Mouse (Mus musculus) midbrain, embryonic 16.5 days (tissue): ENCODE data around the gene Pianp. TPM values are rescaled to one million over a fixed set of nuclear protein-coding genes. Genes with fewer than 3 reads are reported as not detected.

Experiments used
- ATAC-seq: fragments of 200-750 bp; cut with Nextera tagmentation; 2 replicates; pipeline ENCODE4 v1.8.0; 2017; ENCODE audit warnings: moderate TSS enrichment
- H3K27ac ChIP-seq: fragments of 300-500 bp; sonication (generic); 2 replicates; pipeline ENCODE4 v1.5.1; 2014; ENCODE audit warnings: mild to moderate bottlenecking, low read length, mixed read lengths
- H3K27me3 ChIP-seq: fragments of 300-500 bp; sonication (generic); 2 replicates; pipeline ENCODE4 v1.6.1; 2014; ENCODE audit warnings: low read depth, low read length, mixed read lengths; ENCODE audit not compliant: control insufficient read depth, insufficient read depth
- H3K36me3 ChIP-seq: fragments of 300-500 bp; sonication (generic); 2 replicates; pipeline ENCODE4 v1.6.1; 2014; ENCODE audit warnings: mild to moderate bottlenecking, low read length, moderate library complexity, mixed read lengths; ENCODE audit not compliant: control insufficient read depth, insufficient read depth
- H3K4me1 ChIP-seq: fragments of 300-500 bp; sonication (generic); 2 replicates; pipeline ENCODE4 v1.6.1; 2014; ENCODE audit warnings: mild to moderate bottlenecking, low read length, mixed read lengths; ENCODE audit not compliant: control insufficient read depth, insufficient read depth
- H3K4me2 ChIP-seq: fragments of 300-500 bp; sonication (generic); 2 replicates; pipeline ENCODE4 v1.6.1; 2014; ENCODE audit warnings: mild to moderate bottlenecking, low read length, mixed read lengths
- H3K4me3 ChIP-seq: fragments of 300-500 bp; sonication (generic); 2 replicates; pipeline ENCODE4 v1.5.1; 2014; ENCODE audit warnings: low read depth, mild to moderate bottlenecking, low read length, moderate library complexity, mixed read lengths
- H3K9ac ChIP-seq: fragments of 300-500 bp; sonication (generic); 2 replicates; pipeline ENCODE4 v1.6.1; 2014; ENCODE audit warnings: low read depth, low read length, mixed read lengths
- H3K9me3 ChIP-seq: fragments of 300-500 bp; sonication (generic); replicated peaks from 2 replicates; pipeline ENCODE4 v1.6.1; 2014; ENCODE audit warnings: mild to moderate bottlenecking, low read length, mixed read lengths; ENCODE audit not compliant: control insufficient read depth, poor library complexity, severe bottlenecking
- WGBS: fragments of 180-500 bp; shearing (Covaris S2); extraction: QIAGEN DNeasy Blood & Tissue Kit; methylation state at CpG from one replicate; pipeline ENCODE4 v1.1.7; 2014; 5-methylcytosine and 5-hydroxymethylcytosine counted together
- polyA plus RNA-seq: library from polyadenylated mRNA; unstranded; fragments of >200 nt; fragmentation: Nextera tagmentation; extraction: Ambion mirVana; gene quantifications from 2 replicates; pipeline ENCODE4 v1.2.1, GENCODE M21; 2015

Pianp gene
- polyA plus RNA-seq, 1 experiment from 2014 or later: 87.1 TPM

DNA sequence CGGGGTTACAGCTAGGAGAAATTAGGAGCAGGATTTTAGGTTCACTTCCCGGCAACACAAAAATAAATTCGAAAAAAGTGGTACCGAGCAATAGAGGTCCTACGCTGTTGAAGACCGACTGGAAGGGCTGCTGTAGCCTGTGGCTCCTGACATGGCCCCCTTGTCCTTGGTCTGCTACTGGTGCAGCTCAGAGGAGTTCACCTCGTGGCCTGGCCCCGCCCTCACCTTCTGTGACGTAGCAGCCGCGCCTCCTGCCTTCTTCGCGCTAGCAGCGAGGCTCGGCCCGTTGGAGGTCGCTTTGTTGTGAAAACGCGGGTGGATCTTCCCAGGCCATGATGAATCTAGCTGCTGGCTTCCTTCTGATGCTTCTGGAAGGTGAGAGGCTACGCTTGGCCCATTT lies 53.2 kb downstream of the Pianp start, which contains the start of gene Acrbp:
Acrbp (plus strand) TSS at position 12 of the 400 bp plus-strand sequence.
- no peak within 1 kb of the TSS for H3K4me3 ChIP-seq
- WGBS: 37% methylated on average over 20 of the region's 20 CpGs
- H3K36me3 ChIP-seq: peaks cover 43% of the 10 kb centered on the region
- H3K4me2 ChIP-seq: no peak within 1 kb of the TSS
- no peaks in the 10 kb centered on the region for H3K27me3 ChIP-seq
- H3K27ac ChIP-seq: no peak within 1 kb of the TSS
- no peaks in the 10 kb centered on the region for H3K9me3 ChIP-seq
- ATAC-seq: no peak
- no peaks in the 10 kb centered on the region for H3K4me1 ChIP-seq
- H3K9ac ChIP-seq: no peak within 1 kb of the TSS

DNA sequence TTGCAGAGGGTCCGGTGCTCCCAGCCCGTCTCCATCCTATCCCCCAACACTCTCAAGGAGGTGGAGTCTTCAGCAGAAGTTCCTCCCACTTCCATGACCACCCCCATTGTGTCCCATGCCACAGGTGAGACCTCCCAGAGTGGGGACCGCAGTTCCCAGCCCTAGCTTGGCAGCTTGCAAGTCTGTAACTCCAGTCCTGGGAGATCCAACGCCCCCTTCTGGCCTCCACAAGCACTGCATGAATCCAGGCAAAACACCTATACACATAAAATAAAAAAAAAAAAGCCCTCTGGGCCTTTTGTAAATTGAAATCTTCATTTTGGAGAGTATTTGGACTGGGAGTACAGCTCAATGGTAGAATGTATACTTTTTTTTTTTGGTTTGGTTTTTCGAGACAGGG lies 54.7 kb downstream of the Pianp start:
- Histone ChIP-seq H3K9me3 (no peaks in the 10 kb centered on the region), H3K27me3 (no peaks in the 10 kb centered on the region), H3K27ac (no peak overlapping the region), H3K4me1 (no peaks in the 10 kb centered on the region), H3K4me2 (no peak overlapping the region), H3K9ac (no peak overlapping the region), H3K4me3 (no peak overlapping the region), H3K36me3 (peaks cover 40% of the 10 kb centered on the region)
- no peak for ATAC-seq
- WGBS: 70% methylated on average over 5 of the region's 5 CpGs

Other genes starting within 250 kb of the Pianp start
- not detected in 2 replicates for gene Gm45234, start 240.7 kb upstream of the Pianp start, polyA plus RNA-seq
- 28.9 and 29.3 TPM in 2 replicates for gene Atn1, start 240.2 kb upstream of the Pianp start, polyA plus RNA-seq
- 94.4 and 138 TPM in 2 replicates for gene Eno2, start 227.0 kb upstream of the Pianp start, polyA plus RNA-seq
- 5.7 and 6.3 TPM in 2 replicates for gene Lrrc23, start 217.0 kb upstream of the Pianp start, polyA plus RNA-seq
- gene Spsb2, start 188.0 kb upstream of the Pianp start, polyA plus RNA-seq: 9.6 and 10.1 TPM in 2 replicates
- 415 and 461 TPM in 2 replicates for gene Tpi1, start 182.4 kb upstream of the Pianp start, polyA plus RNA-seq
- 220 and 223 TPM in 2 replicates for gene Usp5, start 167.2 kb upstream of the Pianp start, polyA plus RNA-seq
- gene Cdca3, start 167.1 kb upstream of the Pianp start, polyA plus RNA-seq: 18.2 and 19.5 TPM in 2 replicates
- 2.3 and 2.4 TPM in 2 replicates for gene Gnb3, start 156.4 kb upstream of the Pianp start, polyA plus RNA-seq
- 13.4 and 15.4 TPM in 2 replicates for gene P3h3, start 138.9 kb upstream of the Pianp start, polyA plus RNA-seq
- gene Gpr162, start 132.7 kb upstream of the Pianp start, polyA plus RNA-seq: 36.6 and 40.0 TPM in 2 replicates
- gene Cd4, start 108.5 kb upstream of the Pianp start, polyA plus RNA-seq: 0.11 TPM in 1 of 2 replicates, not detected in the other
- 2.5 and 3.9 TPM in 2 replicates for gene Lag3, start 85.0 kb upstream of the Pianp start, polyA plus RNA-seq
- 700 and 743 TPM in 2 replicates for gene Ptms, start 76.6 kb upstream of the Pianp start, polyA plus RNA-seq
- 543 and 556 TPM in 2 replicates for gene Mlf2, start 65.3 kb upstream of the Pianp start, polyA plus RNA-seq
- 87.6 and 94.0 TPM in 2 replicates for gene Cops7a, start 31.2 kb upstream of the Pianp start, polyA plus RNA-seq
- 11.2 and 14.2 TPM in 2 replicates for gene Zfp384, start 12.5 kb downstream of the Pianp start, polyA plus RNA-seq
- gene Ing4, start 43.1 kb downstream of the Pianp start, polyA plus RNA-seq: 141 and 155 TPM in 2 replicates
- gene Acrbp, start 53.0 kb downstream of the Pianp start, polyA plus RNA-seq: 18.0 and 18.3 TPM in 2 replicates
- gene Lpar5, start 71.2 kb downstream of the Pianp start, polyA plus RNA-seq: 0.45 and 0.60 TPM in 2 replicates
- gene Chd4, start 99.3 kb downstream of the Pianp start, polyA plus RNA-seq: 59.7 and 74.3 TPM in 2 replicates
- gene Nop2, start 135.2 kb downstream of the Pianp start, polyA plus RNA-seq: 49.2 and 49.3 TPM in 2 replicates
- gene Iffo1, start 148.5 kb downstream of the Pianp start, polyA plus RNA-seq: 21.1 and 21.2 TPM in 2 replicates
- gene Gapdh, start 169.8 kb downstream of the Pianp start, polyA plus RNA-seq: 1,326 and 1,443 TPM in 2 replicates
- gene Ncapd2, start 195.0 kb downstream of the Pianp start, polyA plus RNA-seq: 39.4 and 41.2 TPM in 2 replicates
- gene Mrpl51, start 195.1 kb downstream of the Pianp start, polyA plus RNA-seq: 132 TPM in 2 replicates
- gene Vamp1, start 218.9 kb downstream of the Pianp start, polyA plus RNA-seq: 14.2 and 21.2 TPM in 2 replicates
- gene Tapbpl, start 235.2 kb downstream of the Pianp start, polyA plus RNA-seq: 7.4 and 8.3 TPM in 2 replicates
- 1.1 and 2.0 TPM in 2 replicates for gene Cd27, start 240.3 kb downstream of the Pianp start, polyA plus RNA-seq